Mouse (Mus musculus): ENCODE data around the gene Slc38a2. TPM values are rescaled to one million over a fixed set of nuclear protein-coding genes. Genes with fewer than 3 reads are reported as not detected.
A peak's percentile ranks its signal among the peaks of the same experiment; 100 is the strongest.

The Slc38a2 gene
- polyA plus RNA-seq, 1 experiment = 5.6 TPM

- H3K27me3 ChIP-seq (replicated peaks) = no peaks in the 10 kb centered on the region
- no peaks in the 10 kb centered on the region for H3K9me3 ChIP-seq
- peaks cover 23% of the 10 kb centered on the region for H3K4me1 ChIP-seq
- H3K36me3 ChIP-seq (replicated peaks; ENCODE audit: low read length) = no peaks in the 10 kb centered on the region
- TF ChIP-seq FLI1 (IDR thresholded peaks at IDR 0.05; ENCODE audit: low read length) (no peak), GATA1 (IDR thresholded peaks at IDR 0.05; ENCODE audit: borderline replicate concordance, low read length) (no peak)
- H3K4me3 ChIP-seq (replicated peaks) = no peak overlapping the region
Observed at GRCm38 (mm10) chr15:96722228-96722627, 22.7 kb upstream of the Slc38a2 start.

- Histone ChIP-seq H3K36me3 (replicated peaks; ENCODE audit: low read length) (no peaks in the 10 kb centered on the region), H3K9me3 (no peaks in the 10 kb centered on the region), H3K27me3 (replicated peaks) (no peaks in the 10 kb centered on the region), H3K4me1 (peaks cover 43% of the 10 kb centered on the region), H3K4me3 (replicated peaks) (peak overlapping the region; percentile 42)
- no peak for TF ChIP-seq GATA1 (IDR thresholded peaks at IDR 0.05; ENCODE audit: borderline replicate concordance, low read length)
- TF ChIP-seq FLI1 (IDR thresholded peaks at IDR 0.05; ENCODE audit: low read length) = no peak
Observed at GRCm38 (mm10) chr15:96720146-96720545, 20.6 kb upstream of the Slc38a2 start.

GRCm38 (mm10) chr15:96718466-96718865 is 18.9 kb upstream of the Slc38a2 start:
- H3K27me3 ChIP-seq (replicated peaks) = no peaks in the 10 kb centered on the region
- peaks cover 51% of the 10 kb centered on the region for H3K4me1 ChIP-seq
- H3K9me3 ChIP-seq = no peaks in the 10 kb centered on the region
- no peak overlapping the region for H3K4me3 ChIP-seq (replicated peaks)
- no peaks in the 10 kb centered on the region for H3K36me3 ChIP-seq (replicated peaks; ENCODE audit: low read length)
- TF ChIP-seq GATA1 (IDR thresholded peaks at IDR 0.05; ENCODE audit: borderline replicate concordance, low read length) = no peak
- TF ChIP-seq FLI1 (IDR thresholded peaks at IDR 0.05; ENCODE audit: low read length) = no peak

- Histone ChIP-seq H3K4me3 (replicated peaks) (no peak overlapping the region), H3K9me3 (no peaks in the 10 kb centered on the region), H3K36me3 (replicated peaks; ENCODE audit: low read length) (no peaks in the 10 kb centered on the region), H3K4me1 (peaks cover 50% of the 10 kb centered on the region), H3K27me3 (replicated peaks) (no peaks in the 10 kb centered on the region)
- TF ChIP-seq FLI1 (IDR thresholded peaks at IDR 0.05; ENCODE audit: low read length) (no peak), GATA1 (IDR thresholded peaks at IDR 0.05; ENCODE audit: borderline replicate concordance, low read length) (no peak)
Observed at GRCm38 (mm10) chr15:96717181-96717580, 17.7 kb upstream of the Slc38a2 start.

- no peaks in the 10 kb centered on the region for H3K27me3 ChIP-seq (replicated peaks)
- H3K4me1 ChIP-seq = peaks cover 46% of the 10 kb centered on the region
- no peaks in the 10 kb centered on the region for H3K9me3 ChIP-seq
- no peak for TF ChIP-seq GATA1 (IDR thresholded peaks at IDR 0.05; ENCODE audit: borderline replicate concordance, low read length)
- TF ChIP-seq FLI1 (IDR thresholded peaks at IDR 0.05; ENCODE audit: low read length) = no peak
- no peaks in the 10 kb centered on the region for H3K36me3 ChIP-seq (replicated peaks; ENCODE audit: low read length)
- no peak overlapping the region for H3K4me3 ChIP-seq (replicated peaks)
Observed at GRCm38 (mm10) chr15:96716371-96716770, 16.8 kb upstream of the Slc38a2 start.

GRCm38 (mm10) chr15:96715692-96716080 is 16.2 kb upstream of the Slc38a2 start:
- Histone ChIP-seq H3K27me3 (replicated peaks) (no peaks in the 10 kb centered on the region), H3K9me3 (no peaks in the 10 kb centered on the region), H3K4me3 (replicated peaks) (no peak overlapping the region), H3K36me3 (replicated peaks; ENCODE audit: low read length) (no peaks in the 10 kb centered on the region), H3K4me1 (peaks cover 51% of the 10 kb centered on the region)
- TF ChIP-seq FLI1 (IDR thresholded peaks at IDR 0.05; ENCODE audit: low read length) = no peak
- TF ChIP-seq GATA1 (IDR thresholded peaks at IDR 0.05; ENCODE audit: borderline replicate concordance, low read length) = no peak

GRCm38 (mm10) chr15:96715079-96715691 is 15.7 kb upstream of the Slc38a2 start:
- no peak for TF ChIP-seq GATA1 (IDR thresholded peaks at IDR 0.05; ENCODE audit: borderline replicate concordance, low read length)
- TF ChIP-seq FLI1 (IDR thresholded peaks at IDR 0.05; ENCODE audit: low read length) = no peak
- no peaks in the 10 kb centered on the region for H3K36me3 ChIP-seq (replicated peaks; ENCODE audit: low read length)
- peak overlapping the region; percentile 24 for H3K4me3 ChIP-seq (replicated peaks)
- H3K27me3 ChIP-seq (replicated peaks) = no peaks in the 10 kb centered on the region
- no peaks in the 10 kb centered on the region for H3K9me3 ChIP-seq
- H3K4me1 ChIP-seq = peaks cover 50% of the 10 kb centered on the region

GRCm38 (mm10) chr15:96714676-96715016 is 15.1 kb upstream of the Slc38a2 start:
- H3K9me3 ChIP-seq = no peaks in the 10 kb centered on the region
- no peaks in the 10 kb centered on the region for H3K36me3 ChIP-seq (replicated peaks; ENCODE audit: low read length)
- H3K4me1 ChIP-seq = peaks cover 47% of the 10 kb centered on the region
- H3K4me3 ChIP-seq (replicated peaks) = peak overlapping the region; percentile 64
- TF ChIP-seq GATA1 (IDR thresholded peaks at IDR 0.05; ENCODE audit: borderline replicate concordance, low read length) = no peak
- H3K27me3 ChIP-seq (replicated peaks) = no peaks in the 10 kb centered on the region

- TF ChIP-seq FLI1 (IDR thresholded peaks at IDR 0.05; ENCODE audit: low read length) = no peak
- Histone ChIP-seq H3K4me1 (peaks cover 47% of the 10 kb centered on the region), H3K36me3 (replicated peaks; ENCODE audit: low read length) (no peaks in the 10 kb centered on the region), H3K4me3 (replicated peaks) (no peak overlapping the region), H3K9me3 (no peaks in the 10 kb centered on the region), H3K27me3 (replicated peaks) (no peaks in the 10 kb centered on the region)
Observed at GRCm38 (mm10) chr15:96713758-96714675, 14.5 kb upstream of the Slc38a2 start.

GRCm38 (mm10) chr15:96712338-96712737 is 12.8 kb upstream of the Slc38a2 start:
- no peaks in the 10 kb centered on the region for H3K36me3 ChIP-seq (replicated peaks; ENCODE audit: low read length)
- no peaks in the 10 kb centered on the region for H3K27me3 ChIP-seq (replicated peaks)
- H3K4me3 ChIP-seq (replicated peaks) = no peak overlapping the region
- peaks cover 58% of the 10 kb centered on the region for H3K4me1 ChIP-seq
- no peaks in the 10 kb centered on the region for H3K9me3 ChIP-seq
- TF ChIP-seq FLI1 (IDR thresholded peaks at IDR 0.05; ENCODE audit: low read length) (no peak), GATA1 (IDR thresholded peaks at IDR 0.05; ENCODE audit: borderline replicate concordance, low read length) (no peak)
